Mouse (Mus musculus) small intestine, adult 2 months (tissue): ENCODE results near the gene Epm2aip1.

ENCODE experiments used
- CTCF ChIP-seq: fragments of 200-500 bp; IDR thresholded peaks from 2 replicates; pipeline ENCODE4 v1.5.1; 2012; ENCODE audit warnings: low read depth, mild to moderate bottlenecking, control low read depth, inconsistent platforms, low read length, moderate library complexity, mixed read lengths; ENCODE audit not compliant: insufficient replicate concordance, insufficient read length; ENCODE audit errors: extremely low read depth
- POLR2A ChIP-seq: fragments of 200-500 bp; IDR thresholded peaks from 2 replicates; pipeline ENCODE4 v1.6.1; 2012; ENCODE audit warnings: low read depth, mild to moderate bottlenecking, control low read depth, inconsistent platforms, low read length, moderate library complexity

DNA sequence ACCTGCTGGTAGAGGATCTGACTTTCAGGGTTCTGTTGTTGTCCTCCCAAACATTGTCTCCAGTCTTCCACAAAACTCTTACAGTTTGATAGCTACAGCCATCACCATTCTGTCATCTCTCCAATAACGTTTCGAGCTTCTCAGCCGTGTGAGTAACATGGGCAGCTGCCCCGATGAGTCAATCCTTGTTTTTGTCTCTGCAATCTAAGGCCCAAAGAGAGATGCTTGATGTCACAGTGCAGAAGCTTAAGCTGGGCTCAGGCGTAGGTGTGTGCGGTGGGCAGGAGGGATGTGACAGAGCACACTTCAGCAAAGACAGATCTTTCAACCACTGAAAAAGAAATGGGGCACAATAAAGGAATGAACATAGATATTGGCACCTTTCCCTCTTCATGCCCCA lies 32.3 kb downstream of the Epm2aip1 start:
- TF ChIP-seq POLR2A = no peak
- TF ChIP-seq CTCF = no peak
